Mouse (Mus musculus): ENCODE measurements around the gene Wnt3.

DNA sequence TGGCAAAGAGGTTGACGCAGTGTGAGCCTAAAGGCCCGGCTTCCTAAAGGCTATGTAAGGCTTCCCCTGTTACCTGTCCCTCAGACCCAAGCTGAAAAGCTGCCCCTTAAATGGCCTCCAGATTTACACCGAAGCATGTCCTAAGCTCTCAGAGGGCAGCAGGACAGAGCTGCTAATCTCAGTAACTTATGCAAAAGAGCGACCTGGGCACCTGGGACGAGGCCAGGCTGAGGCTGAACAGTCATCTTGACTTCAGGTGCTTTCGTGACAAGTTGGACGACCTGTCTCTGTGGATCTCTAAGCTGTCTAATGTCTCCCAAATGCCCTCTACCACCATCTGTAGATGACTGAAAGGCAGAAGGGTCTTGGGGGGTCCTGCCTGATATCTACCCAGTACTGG, 41.6 kb upstream of the Wnt3 start:
- no peak for TF ChIP-seq POLR2A (IDR thresholded peaks at IDR 0.05; ENCODE audit: low read depth, low read length)
- TF ChIP-seq CTCF (conservative IDR thresholded peaks at IDR 0.05; ENCODE audit: insufficient read depth, insufficient read length, low read depth, low read length), result no peak
